Mouse (Mus musculus) olfactory bulb, adult 2 months (tissue): ENCODE measurements around the gene Slc35c1. TPM values are rescaled to one million over a fixed set of nuclear protein-coding genes. Genes with fewer than 3 reads are reported as not detected.

Source experiments
- H3K27ac ChIP-seq: fragments of 200-500 bp; 2 replicates; pipeline ENCODE4 v1.5.1; 2012; ENCODE audit warnings: low read depth, low read length; ENCODE audit not compliant: insufficient read depth
- H3K4me1 ChIP-seq: fragments of 200-500 bp; 2 replicates; pipeline ENCODE4 v1.6.1; 2012; ENCODE audit warnings: low read length; ENCODE audit not compliant: control insufficient read depth, insufficient read depth
- H3K4me3 ChIP-seq: fragments of 200-500 bp; 2 replicates; pipeline ENCODE4 v1.5.1; 2012; ENCODE audit warnings: mild to moderate bottlenecking, low read depth, low read length, moderate library complexity; ENCODE audit not compliant: insufficient read depth
- CTCF ChIP-seq: fragments of 200-500 bp; IDR thresholded peaks from 2 replicates; pipeline ENCODE4 v1.5.1; 2012; ENCODE audit warnings: low read depth, mild to moderate bottlenecking, low read length, moderate library complexity; ENCODE audit not compliant: insufficient read depth
- POLR2A ChIP-seq: fragments of 200-500 bp; IDR thresholded peaks from 2 replicates; pipeline ENCODE4 v1.6.1; 2012; ENCODE audit warnings: mild to moderate bottlenecking, low read depth, low read length, moderate library complexity; ENCODE audit not compliant: insufficient read depth
- WGBS: fragments of 180-500 bp; shearing (Covaris S2); methylation state at CpG from one replicate; pipeline ENCODE4 v1.1.7; 2018; 5-methylcytosine and 5-hydroxymethylcytosine counted together
- polyA plus RNA-seq: library from polyadenylated mRNA; stranded (reverse); fragments of >200 nt; gene quantifications from 2 replicates; pipeline ENCODE4 v1.2.4, GENCODE M21; 2012; ENCODE audit warnings: low replicate concordance; ENCODE audit not compliant: missing spikeins, insufficient read depth, insufficient read length

Gene Slc35c1
- polyA plus RNA-seq, 1 experiment: not detected

DNA sequence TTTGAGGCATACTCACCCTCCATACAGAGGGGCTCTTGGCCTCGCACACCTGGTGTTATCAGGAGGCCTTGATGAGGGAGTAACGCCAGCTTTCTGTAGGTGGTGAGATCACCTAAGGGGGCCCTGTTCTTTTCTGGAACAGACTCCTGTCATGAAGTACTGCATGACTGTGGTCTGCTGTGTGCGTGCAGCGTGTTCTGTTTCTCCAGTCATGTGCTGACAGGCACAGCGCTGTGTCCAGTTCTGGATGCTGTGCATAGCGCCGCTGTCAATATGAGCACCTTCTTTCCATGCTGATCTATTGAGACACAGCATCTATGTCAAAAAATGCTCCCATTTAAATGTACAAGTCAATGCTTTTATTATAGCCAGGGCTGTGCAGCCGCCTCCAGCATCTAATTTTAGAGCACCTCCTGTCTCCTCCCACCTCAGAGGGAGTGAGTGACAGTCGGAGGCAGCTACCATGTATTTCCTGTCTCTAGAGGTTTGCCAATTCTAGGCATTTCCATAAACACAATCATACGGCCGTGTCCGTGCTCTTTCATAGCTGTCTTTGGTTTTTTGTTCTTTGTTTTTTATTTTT is 17.8 kb downstream of the Slc35c1 start:
- H3K27ac ChIP-seq: no peak overlapping the region
- H3K4me3 ChIP-seq: no peak overlapping the region
- H3K4me1 ChIP-seq: peaks cover 6% of the 10 kb centered on the region
- TF ChIP-seq POLR2A (no peak), CTCF (no peak)
- 49% methylated on average over 12 of the region's 12 CpGs for WGBS

DNA sequence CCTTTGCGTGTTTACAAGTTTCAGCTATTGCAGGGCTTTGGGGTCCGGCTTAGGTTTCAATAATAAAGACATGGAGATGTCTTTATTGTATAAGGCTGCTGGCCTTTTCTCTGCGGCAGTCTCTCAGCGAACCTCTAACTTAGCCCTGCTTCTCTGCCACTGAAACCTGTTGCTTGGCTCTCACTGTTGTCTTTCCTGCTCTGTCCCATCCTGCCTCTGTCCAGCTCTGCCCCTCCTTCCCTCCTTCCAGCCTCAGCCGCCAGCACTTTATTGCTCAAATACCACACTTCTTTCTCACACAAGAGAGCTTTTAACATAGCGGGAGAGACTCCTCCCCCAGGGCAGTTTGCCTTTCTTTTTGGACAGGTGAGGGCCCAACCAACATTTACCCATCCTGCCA is 19.9 kb downstream of the Slc35c1 start:
- Histone ChIP-seq H3K27ac (no peak overlapping the region), H3K4me1 (peaks cover 6% of the 10 kb centered on the region), H3K4me3 (no peak overlapping the region)
- WGBS: 71% methylated on average over 6 of the region's 6 CpGs
- TF ChIP-seq CTCF (no peak), POLR2A (no peak)

DNA sequence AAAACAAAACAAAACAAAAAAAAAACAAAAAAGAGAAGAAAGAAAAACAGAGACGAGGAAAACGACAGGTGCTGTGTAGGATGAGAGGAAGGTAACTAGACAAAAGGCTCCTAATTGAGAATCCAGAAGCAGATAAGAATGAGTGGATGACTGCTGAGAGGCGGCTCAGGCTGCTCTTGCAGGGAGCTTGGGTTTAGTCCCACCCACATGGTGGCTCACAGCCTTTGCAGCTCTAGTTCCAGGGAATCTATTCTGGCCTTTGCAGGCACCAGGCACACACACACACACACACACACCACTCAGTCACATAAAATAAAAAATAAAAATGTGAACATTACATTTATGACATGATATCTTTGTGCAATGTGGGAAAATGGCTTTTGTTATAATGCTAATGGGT is 21.8 kb downstream of the Slc35c1 start:
- TF ChIP-seq POLR2A (no peak), CTCF (no peak)
- Histone ChIP-seq H3K4me3 (no peak overlapping the region), H3K4me1 (peaks cover 9% of the 10 kb centered on the region), H3K27ac (no peak overlapping the region)
- 55% methylated on average over 3 of the region's 3 CpGs for WGBS

- H3K27ac ChIP-seq: no peak overlapping the region
- TF ChIP-seq POLR2A (no peak), CTCF (no peak)
- no peak overlapping the region for H3K4me3 ChIP-seq
- H3K4me1 ChIP-seq: peaks cover 9% of the 10 kb centered on the region
- WGBS: 0% methylated on average over 5 of the region's 5 CpGs
Measured at GRCm38 (mm10) chr2:92437875-92438274, 22.5 kb downstream of the Slc35c1 start.

- TF ChIP-seq CTCF (no peak), POLR2A (no peak)
- peaks cover 5% of the 10 kb centered on the region for H3K4me1 ChIP-seq
- 66% methylated on average over 4 of the region's 4 CpGs for WGBS
- no peak overlapping the region for H3K27ac ChIP-seq
- no peak overlapping the region for H3K4me3 ChIP-seq
Measured at GRCm38 (mm10) chr2:92437366-92437765, 23.0 kb downstream of the Slc35c1 start.

GRCm38 (mm10) chr2:92435023-92435422 is 25.3 kb downstream of the Slc35c1 start:
- WGBS: 31% methylated on average over 6 of the region's 6 CpGs
- H3K4me3 ChIP-seq: no peak overlapping the region
- TF ChIP-seq POLR2A (no peak), CTCF (no peak)
- peaks cover 10% of the 10 kb centered on the region; the same call in 1 of the 2 replicates for H3K4me1 ChIP-seq
- H3K27ac ChIP-seq: 0 out of 2 replicates have a peak overlapping the region, but pooled peaks have one; percentile 91

- Histone ChIP-seq H3K4me3 (peak overlapping the region; percentile 66), H3K4me1 (peaks cover 15% of the 10 kb centered on the region), H3K27ac (peak overlapping the region; percentile 91)
- no peak for TF ChIP-seq CTCF
- no peak for TF ChIP-seq POLR2A
- WGBS: 1% methylated on average over 12 of the region's 12 CpGs
Measured at GRCm38 (mm10) chr2:92434375-92434745, 26.0 kb downstream of the Slc35c1 start.

DNA sequence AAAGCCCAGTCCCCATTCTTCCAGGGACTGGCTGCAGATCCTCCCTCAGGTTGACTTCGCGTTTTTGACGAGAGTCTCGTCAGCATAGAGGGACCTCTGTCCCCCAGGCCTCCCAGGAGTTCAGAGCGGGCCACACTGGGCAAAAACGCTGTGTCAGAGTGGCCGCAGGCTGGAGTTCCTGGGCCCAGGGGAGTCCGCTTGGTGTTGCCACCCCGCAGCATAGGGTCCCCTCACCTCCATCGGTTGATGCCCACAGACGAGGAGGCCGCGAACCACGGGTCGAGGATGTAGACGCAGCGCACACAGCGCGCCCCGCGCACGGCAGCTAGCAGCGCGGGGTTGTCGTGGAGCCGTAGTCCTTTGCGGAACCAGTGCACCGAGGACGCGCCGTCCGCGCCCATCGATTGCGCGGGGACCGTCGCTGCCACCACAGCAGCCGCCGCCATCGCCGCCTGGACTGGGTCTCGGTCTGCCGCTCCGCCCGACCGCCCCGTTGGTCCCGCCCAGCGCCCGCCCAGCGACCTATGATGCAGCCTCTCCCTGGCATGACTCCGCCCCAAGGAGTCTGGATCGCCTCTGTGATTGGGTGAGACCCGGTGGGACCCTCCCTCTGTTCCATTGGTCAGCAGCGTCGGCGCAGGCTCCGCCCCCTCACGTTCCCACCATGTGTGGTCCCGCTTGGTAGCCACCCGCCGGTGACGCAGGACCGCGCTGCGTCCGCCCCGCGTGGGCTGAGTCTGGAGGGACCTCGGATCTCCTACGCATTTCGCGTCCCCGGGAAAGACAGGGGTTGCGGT is 26.6 kb downstream of the Slc35c1 start, which contains the start of gene Cry2:
Gene Cry2 (minus strand): TSS at position 466 of the 797 bp plus-strand sequence.
- peak within 1 kb of the TSS; percentile 91 for H3K27ac ChIP-seq
- H3K4me3 ChIP-seq: peak within 1 kb of the TSS; percentile 96
- peaks cover 17% of the 10 kb centered on the region for H3K4me1 ChIP-seq
- TF ChIP-seq CTCF (no peak), POLR2A (peak; percentile 97)
- WGBS: under 1% methylated on average over 76 of the region's 76 CpGs
